Mouse (Mus musculus): ENCODE results near the gene Il19. TPM values are rescaled to one million over a fixed set of nuclear protein-coding genes. Genes with fewer than 3 reads are reported as not detected.

Il19 gene
- not detected for total RNA-seq (2023)

GRCm38 (mm10) chr1:130940065-130940687 lies at the start of gene Il19:
Gene Il19, minus strand, starts transcription at chr1:130940115.

GRCm38 (mm10) chr1:130911401-130912010 lies 28.4 kb downstream of the Il19 start, which contains the start of gene Il20:
Gene Il20, minus strand, starts transcription at chr1:130911451.

GRCm38 (mm10) chr1:130887354-130887753 lies 52.6 kb downstream of the Il19 start, which contains the start of gene Il24:
Gene Il24, minus strand, starts transcription at chr1:130887454.

Other genes with a start within 250 kb of the Il19 start
- not detected for gene Gm29427, start 224.3 kb downstream of the Il19 start, total RNA-seq (2023)
- gene Yod1, start 222.8 kb downstream of the Il19 start, total RNA-seq (2023) = 1 to 10 TPM; 6.5 to 6.7 TPM
- 10 to 100 TPM; 25.6 to 26.2 TPM for gene Pfkfb2, start 210.9 kb downstream of the Il19 start, total RNA-seq (2023)
- under 1 TPM; 0.39 to 0.58 TPM for gene AA986860, start 208.1 kb downstream of the Il19 start, total RNA-seq (2023)
- gene Fcamr, start 139.2 kb downstream of the Il19 start, total RNA-seq (2023) = not detected
- not detected for gene Pigr, start 113.4 kb downstream of the Il19 start, total RNA-seq (2023)
- 1 to 10 TPM; 1.2 to 4.0 TPM for gene Fcmr, start 74.4 kb downstream of the Il19 start, total RNA-seq (2023)
- gene Il24, start 52.7 kb downstream of the Il19 start, total RNA-seq (2023) = not detected
- not detected for gene Il20, start 28.7 kb downstream of the Il19 start, total RNA-seq (2023)
- gene Il10, start 79.7 kb upstream of the Il19 start, total RNA-seq (2023) = 1 to 10 TPM in 1 of 2 experiments, under 1 TPM in 1; 0.86 to 1.1 TPM
- gene Mapkapk2, start 157.7 kb upstream of the Il19 start, total RNA-seq (2023) = 100 to 1,000 TPM; 437 to 448 TPM
- gene Dyrk3, start 198.2 kb upstream of the Il19 start, total RNA-seq (2023) = 10 to 100 TPM; 11.9 to 13.1 TPM
- 10 to 100 TPM; 12.3 to 17.0 TPM for gene Eif2d, start 213.1 kb upstream of the Il19 start, total RNA-seq (2023)